Mouse (Mus musculus) G1E (cell line): ENCODE data around the gene 9430038I01Rik.

Source experiments
- CTCF ChIP-seq: IDR thresholded peaks from 2 replicates; pipeline ENCODE4 v1.5.1; 2012; ENCODE audit warnings: low read depth, low read length, inconsistent platforms, mixed read lengths
- GATA1 ChIP-seq: IDR thresholded peaks from 2 replicates; pipeline ENCODE4 v1.6.1; 2012; ENCODE audit warnings: borderline replicate concordance, low read length, inconsistent platforms, mixed read lengths
- POLR2AphosphoS5 ChIP-seq: IDR thresholded peaks from 2 replicates; pipeline ENCODE4 v1.6.1; 2012; ENCODE audit warnings: low read depth, low read length, inconsistent platforms; ENCODE audit not compliant: insufficient replicate concordance

DNA sequence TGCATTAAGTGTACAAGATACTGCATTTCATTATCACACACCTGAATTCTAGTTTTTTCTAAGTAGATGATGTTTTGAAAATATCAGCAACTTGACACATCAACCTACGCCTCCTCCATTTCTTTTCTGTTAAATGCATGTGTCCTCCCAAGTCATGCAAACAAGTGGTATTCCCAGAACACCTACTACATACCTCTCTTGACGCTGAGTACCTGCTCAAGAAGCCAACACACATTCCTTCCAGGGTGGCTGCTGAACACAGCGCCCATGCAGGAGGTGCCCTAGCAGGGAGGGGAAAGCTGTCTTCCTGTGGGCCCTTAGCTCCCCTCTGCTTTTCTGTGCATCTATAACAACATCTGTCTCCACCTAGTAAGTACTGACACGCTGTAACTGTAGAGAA, 11.6 kb downstream of the 9430038I01Rik start:
- TF ChIP-seq CTCF (no peak), GATA1 (no peak), POLR2AphosphoS5 (no peak)
